Mouse (Mus musculus): ENCODE measurements around the gene Aanat.

Aanat gene

DNA sequence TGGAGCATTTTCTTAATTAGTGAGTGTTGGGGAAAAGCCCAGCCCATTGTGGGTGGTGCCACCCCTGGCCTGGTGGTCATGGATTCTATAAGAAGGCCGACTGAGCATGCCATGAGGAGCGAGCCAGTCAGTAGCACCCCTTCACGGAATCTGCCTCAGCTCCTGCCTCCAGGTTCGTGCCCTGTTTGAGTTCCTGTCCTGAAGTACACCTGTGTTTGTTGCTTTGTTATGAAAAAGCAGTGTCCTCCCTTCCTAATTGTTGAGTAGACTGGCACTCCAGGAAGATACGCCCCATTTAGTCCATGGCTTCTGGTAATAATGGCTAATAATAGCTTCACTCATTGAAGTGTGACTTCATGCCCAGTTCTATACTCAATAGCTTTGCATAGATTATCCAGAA is at the start of gene Aanat:
Gene Aanat (plus strand): TSS at position 123 of the 400 bp plus-strand sequence.
- DNase-seq (ENCODE audit: low spot score): no peak

DNA sequence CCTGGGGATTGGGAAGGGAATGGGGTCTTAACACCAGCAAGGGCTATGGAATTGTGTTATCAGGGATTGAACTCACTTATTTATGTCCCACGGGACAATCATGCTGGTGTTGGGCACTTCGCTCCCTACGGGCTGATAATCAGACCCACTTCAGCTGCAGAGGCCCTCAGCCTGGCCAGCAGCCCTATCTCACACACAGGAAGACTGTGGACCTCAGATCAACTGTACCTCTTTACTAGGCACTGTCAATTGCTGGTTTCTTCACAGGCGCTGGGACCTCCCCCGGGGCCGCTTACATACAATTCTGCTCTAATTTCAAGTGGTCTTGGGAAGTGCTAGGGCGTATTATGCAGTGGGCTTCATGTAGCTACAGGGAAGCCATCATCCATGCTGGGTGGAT is 49.5 kb upstream of the Aanat start:
- DNase-seq (ENCODE audit: low spot score): no peak

DNA sequence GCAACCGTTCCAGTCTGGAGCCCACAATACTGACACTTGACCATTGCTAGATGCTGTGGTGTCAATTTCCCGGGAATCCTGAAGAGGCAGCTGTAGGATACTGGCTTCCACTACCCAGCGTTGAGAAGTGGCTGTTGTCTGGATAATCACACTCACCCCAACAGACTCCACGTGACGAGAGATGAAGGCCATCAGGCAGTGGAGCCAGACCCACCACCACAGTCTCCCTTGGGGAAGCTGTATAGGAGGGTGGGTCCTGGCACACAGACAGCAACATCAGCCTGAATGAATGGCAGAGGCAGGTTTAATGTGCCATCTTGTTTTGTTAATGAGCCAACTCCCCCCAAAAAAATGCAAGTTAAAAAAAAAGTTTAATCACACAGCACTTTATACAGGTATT is 48.8 kb upstream of the Aanat start:
- no peak for DNase-seq (ENCODE audit: low spot score)

DNA sequence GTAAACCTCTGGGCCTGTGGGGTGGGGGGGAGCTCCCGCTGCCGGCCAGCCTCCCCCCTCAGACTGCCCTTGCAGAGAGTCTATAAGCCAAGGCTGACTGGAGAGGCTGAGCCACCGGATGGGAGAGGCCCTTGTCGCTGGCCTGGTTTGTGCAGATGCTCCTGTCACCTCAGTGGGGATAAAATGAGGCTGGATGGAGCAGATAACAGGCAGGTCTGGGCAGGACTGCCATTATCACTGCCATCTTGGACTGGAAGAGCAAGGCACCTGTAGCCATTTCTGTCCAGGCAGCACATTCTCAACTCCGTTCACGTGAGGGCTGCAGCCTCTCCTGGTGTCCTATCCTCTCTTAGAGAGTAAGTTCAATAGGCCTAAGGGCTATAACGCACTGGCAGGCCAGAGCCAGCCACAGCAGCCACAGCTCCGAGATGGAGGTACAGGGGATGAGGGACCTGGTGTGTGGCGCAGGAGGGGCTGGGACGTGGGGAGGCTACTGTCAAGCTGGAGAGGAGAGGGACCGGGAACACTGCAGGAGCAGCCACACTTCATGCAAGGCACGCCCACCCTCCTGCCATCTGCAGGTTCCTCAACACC is 48.0 kb upstream of the Aanat start:
- no peak for DNase-seq (ENCODE audit: low spot score)

DNA sequence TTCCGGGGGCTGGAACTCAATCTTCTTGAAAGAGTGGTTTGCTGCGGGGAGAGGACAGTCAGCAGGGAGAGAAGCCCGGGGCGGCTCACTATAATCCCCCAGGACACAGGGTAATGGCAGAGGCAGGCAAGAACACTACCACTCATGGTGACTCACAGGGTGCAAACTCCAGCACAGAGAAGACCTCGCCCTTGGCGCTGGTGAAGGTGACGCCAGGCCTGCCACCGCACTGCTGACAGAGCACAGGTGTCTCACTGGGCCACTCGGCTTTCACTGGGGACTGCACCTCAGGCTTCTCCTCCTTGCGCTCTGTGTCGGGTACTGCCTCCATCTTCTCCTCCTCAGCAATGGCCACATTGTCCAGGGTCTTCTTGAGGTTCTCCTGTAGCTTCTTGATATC is 45.0 kb upstream of the Aanat start:
- no peak for DNase-seq (ENCODE audit: low spot score)

DNA sequence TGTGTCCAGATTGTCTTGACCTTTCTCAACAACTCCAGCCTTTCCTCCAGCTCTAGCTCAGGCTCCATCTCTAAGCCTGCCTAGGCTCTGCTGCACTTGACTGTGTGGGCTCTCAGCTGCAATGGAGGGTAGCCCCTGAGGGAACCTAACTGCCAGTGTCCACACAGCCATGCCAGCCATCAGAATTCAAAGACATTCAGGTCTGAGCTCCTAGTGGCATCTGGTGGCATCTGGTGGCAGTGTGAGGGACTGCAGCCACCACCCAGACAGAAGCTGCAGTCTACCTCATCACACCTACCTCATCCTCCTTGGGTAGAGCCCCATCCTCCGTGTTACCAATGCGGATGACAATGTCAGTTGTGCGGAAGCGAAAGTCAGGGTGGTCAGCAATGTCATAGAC is 43.1 kb upstream of the Aanat start:
- no peak for DNase-seq (ENCODE audit: low spot score)

DNA sequence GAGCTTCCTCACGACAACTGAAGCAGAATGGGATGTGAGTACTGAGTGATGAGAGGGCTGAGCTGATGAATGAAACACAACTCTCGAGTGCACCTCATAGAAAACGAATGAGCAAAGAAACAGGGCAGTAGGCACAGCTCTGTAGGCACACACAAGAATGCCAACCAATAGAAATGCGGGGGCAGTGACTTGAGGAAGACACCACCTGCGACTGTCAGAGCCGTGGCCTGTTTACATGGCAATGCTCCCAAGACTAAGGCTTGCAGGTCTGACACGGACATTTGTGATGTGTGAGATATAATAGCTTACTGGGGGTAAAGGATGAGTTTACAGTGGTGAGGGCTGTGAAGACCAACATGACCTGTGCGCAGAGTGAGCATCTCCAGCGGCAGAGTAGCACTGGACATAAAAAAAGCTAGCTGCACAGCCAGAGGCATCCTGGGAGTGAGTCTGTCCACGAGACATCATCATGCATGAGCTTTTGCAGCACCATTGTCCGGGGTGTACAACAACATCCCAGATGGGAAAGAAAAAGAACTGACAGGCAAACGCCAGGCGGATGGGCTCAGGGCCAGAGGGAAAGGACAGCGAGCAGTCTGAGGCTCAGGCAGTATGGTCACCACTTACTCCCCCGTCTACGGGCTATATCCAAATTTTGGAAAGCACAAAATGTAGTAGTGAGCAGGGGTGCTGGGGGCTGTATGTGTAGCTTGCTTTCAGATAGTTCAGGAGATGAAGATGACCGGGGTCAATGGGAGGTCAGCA is 38.8 kb upstream of the Aanat start:
- DNase-seq (ENCODE audit: low spot score): no peak

DNA sequence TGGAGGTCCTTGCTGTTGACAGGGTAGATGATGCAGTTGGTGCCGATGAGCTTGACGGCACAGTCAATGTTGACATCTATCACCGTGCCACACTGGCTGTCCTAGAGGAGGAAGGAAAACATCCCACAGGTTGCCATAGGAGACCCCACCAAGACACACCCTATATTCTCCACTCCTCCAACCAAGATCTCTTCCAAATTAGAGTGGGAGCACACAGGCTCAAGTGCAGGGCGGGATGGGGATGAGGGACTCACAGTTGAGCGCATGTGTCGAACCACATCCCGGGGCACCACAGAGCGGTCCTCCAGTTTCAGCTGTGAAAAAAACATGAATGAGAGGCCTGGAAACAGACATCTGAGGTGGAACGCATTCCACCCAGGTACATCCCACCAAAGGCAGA is 37.5 kb upstream of the Aanat start:
- no peak for DNase-seq (ENCODE audit: low spot score)

DNA sequence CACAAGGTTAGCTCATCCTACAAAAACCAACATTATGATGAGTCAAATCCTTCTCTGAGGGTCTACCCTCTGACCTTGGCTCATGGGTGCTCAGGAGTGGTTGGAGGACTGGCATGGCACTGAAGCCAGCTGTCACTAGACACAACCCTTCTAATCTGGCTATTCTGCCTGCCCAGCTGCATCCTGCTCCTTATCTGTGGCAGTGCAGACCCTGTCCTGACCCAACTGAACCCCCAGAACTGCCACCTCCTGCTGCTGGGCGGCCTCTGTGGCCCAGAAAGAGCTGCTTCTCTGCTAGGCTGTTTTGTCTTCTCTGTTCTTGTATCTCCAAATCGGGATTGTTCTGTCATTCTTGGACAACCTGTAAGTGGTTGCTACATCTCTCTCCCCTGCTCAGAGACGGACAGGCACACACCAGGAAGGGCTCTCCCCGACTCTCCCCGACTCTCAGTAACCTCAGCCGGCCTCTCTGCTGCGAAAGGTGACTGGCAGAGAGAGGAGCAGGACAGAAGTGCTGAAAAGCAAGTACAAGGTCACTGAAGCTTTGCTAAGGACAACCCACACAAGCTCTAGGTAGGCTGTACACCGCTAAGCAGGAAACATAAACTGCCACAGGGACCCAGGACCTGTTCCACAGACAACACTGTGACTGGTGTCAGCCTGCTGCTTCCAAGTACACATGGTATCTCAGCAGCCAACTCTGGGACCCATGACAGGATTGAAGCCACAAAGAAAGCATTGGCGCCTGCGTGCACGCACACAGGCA is 36.8 kb upstream of the Aanat start:
- no peak for DNase-seq (ENCODE audit: low spot score)

DNA sequence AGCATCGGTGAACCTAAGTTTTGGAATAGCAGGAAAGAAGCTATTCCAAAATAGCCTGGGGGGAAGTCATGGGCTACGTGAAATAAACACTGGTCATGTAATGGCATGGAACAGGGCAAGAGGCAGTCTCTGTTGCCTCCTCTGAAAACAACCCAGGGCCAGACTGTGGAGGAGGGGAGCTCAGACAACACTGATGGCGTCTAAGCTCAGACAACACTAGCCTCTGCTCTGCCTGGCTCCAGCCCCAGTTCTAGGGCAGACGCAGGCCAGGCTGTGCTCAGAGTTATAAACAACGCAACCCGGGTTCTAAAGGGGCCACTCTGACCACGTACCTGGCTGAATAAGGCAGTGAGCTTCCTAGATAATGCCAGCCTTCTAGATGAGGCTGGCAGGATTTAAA is 35.5 kb upstream of the Aanat start:
- no peak for DNase-seq (ENCODE audit: low spot score)

DNA sequence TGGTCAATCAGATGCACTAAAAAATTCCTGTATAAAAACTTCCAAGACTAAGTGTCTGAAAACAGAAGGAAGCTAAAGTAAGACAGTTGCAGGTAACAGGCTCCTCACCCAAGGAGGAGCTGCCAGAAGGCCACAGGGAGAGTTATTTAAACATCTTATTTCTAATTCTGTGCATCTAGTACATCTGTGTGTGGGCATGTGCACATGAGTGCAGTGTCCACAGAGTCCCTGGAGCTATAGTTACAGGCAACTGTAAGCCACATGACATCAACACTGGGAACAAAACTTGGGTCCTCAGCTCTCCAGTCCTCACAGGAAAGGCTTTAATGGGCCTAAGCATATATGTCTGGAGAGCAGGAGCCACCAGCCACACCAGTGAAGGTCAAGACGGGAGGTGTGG is 34.0 kb upstream of the Aanat start:
- no peak for DNase-seq (ENCODE audit: low spot score)

DNA sequence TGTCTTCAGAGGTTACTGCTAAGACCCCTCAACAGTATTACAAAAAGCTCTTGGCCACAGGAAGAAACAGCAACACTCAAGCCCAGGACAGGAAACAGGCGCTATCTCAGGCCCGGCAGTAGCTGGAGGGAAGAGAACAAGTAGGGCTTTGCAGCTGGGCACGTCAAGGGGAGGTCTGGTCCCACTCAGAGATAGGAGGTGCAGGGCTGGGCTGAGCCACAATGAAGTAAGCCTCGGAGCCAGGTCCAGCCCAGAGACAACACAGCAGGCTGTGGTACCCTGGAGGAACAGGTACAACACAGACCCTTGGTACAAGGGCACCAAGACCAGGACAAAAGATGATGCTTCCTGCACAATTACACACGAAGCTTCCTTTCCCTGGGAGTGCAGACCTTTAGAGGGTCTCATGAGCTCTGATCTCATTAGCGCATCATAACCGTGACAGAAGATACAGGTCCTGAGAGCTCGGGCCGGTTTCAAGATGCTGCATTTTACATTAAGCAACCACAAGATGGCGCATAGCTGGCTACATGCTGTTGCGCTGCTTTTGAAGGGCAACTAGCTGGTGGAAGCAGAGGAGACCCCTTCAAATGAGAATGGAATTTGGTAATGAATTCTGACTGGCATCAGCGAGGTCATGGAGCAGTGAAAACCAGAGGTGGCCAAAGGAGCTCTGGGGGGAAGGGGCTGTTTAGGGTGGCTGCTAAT is 31.9 kb upstream of the Aanat start:
- DNase-seq (ENCODE audit: low spot score): peak; percentile 38

DNA sequence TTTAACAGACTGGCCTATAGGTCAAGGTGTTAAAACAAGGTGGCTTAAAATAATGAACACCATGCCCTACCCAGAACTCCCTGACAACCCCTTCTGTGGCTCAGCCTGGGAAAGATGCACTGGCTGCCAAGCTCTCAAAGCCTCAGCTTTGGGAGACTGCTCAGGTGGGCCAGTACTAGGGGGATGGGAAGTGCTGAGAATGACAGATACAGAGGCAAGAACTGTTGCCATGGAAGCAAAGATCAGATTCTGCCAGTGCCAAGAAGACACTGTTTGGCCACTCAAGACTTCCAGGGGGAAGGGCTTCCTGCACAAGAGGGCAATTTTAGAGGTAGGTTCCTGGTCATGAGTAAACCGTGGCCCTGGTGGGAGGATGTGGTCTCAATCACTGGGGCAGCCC is 30.7 kb upstream of the Aanat start:
- DNase-seq (ENCODE audit: low spot score): no peak

DNA sequence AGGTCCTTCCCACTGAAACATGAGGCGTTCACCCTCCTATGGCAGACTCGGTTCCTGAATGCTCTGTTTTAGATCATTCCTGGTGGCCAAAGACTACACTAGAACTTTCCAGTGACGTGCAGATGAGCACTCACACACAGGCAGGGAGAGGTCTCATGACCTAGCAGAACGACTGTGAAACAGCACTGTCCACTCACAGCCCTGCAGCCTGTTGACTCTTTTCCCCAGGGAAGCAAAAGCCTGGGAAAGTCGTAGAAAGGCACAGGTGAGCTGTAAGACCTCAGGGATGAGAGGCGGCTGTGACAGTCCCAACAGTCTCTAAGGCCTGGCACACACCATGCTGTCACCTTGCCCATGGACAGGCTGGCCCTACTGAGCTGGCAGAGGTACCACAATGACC is 29.9 kb upstream of the Aanat start:
- DNase-seq (ENCODE audit: low spot score): no peak

DNA sequence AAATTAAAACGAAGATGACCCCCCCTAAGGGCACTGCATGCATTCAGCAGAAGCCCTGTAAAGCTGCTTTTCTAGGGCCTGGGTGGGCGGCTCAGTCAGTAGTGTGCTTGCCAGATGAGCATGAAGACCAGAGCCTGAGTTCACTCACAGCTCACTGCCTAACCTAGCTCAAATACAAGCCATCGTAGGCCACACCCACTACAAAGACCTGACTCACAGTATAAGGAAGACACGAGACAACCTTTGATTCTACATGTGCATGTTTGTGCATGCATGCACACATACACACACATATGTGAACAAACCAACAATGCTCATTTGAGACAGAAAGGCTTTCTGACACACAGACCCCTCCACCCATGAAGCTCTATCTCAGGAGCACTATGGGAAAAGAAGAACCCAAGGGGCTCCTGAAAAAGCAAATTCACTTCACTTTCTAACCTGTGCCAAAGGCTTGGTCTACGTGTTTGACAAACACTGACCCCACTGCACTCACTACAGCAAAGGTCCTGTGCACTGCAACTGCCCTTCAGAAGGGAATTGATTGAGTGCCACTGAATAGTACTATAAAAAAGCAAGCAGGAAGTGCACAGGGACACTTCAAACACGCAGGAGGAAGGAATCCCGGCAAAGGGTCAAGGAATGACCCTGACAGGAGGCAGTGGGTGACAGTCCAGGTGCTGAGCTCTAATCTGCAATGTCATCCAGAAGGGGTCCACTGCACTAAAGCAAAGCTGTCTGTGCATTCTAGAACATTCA is 20.8 kb upstream of the Aanat start:
- DNase-seq (ENCODE audit: low spot score): no peak

DNA sequence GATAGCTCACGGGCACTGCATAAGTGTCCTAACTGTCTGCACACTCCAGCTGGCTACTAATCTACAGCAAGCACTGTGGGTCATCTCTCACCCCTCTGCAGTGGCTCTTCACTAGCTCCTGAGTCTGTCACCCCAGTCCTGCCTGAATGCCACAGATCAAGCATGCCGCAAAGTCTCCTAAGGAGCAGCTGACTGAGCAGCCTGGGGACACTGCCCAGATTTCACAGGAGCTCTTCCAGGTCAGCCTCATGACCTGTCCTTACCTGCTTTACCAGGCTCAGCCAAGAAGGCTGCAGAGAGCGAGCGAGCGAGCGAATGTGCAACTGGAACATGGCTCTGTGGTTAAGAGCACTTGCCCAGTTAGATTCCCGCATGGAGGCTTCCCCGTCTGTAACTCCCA is 18.7 kb upstream of the Aanat start:
- DNase-seq (ENCODE audit: low spot score): no peak

DNA sequence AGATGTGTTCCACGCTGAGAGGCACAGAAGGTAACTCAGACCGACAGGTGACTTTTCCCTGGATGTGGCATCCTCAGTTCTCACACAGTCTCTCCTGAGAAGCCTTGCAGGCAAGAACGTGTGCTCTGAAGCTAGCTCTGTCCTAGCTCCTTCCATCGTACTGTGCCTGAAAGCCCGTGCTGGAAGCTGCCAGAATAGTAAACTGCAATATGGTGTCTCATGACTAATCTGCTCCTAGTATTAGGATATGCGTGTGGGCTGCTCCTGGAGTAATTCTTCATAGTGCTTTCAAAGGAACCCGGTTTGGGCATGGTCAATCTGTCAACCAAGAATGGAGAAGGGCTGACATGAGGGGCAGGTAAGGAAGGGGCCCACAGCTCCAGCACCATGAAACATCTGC is 15.4 kb upstream of the Aanat start:
- no peak for DNase-seq (ENCODE audit: low spot score)

DNA sequence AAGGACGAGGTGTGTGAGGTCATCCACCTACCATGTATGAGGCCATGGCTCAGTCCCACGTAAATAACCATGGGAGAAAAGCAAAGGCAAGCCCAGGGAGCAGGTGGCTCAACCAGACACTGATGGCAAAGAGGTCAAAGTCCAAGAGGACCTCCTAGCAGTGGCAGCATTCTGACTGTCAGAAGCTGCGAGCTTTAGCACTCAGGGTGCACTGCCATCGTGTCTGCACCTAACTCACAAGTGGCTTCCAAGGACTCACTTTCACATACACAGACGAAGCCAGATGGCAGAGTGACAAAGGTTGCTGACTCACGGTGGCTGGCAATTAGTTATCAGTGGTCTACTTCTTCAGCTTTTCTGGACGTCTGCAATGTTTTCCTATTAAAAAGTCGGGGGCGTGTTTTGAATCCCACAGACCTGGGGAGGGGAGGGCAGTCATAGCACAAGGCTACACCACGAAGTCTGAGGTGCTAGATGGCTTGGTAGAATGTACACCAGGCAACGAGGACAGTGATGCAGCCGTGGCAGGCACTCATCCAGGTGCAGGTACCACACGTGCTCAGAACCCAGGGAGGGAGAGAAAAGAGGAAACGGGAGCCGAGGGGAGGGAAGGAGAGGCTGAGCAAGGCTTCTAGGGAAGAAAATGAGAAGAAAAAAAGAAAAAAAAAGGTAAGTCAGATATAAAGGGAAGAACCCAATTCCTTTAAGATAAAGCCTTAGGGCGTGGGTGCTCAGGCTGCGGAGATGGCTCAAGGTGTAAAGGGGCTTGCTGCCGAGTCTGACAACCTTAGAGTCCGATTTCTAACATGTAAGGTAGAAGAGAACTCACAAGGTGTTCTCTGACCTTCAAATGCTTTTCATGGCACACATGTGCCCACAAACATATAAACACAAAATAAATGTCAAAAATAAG is 14.2 kb upstream of the Aanat start:
- DNase-seq (ENCODE audit: low spot score): no peak

DNA sequence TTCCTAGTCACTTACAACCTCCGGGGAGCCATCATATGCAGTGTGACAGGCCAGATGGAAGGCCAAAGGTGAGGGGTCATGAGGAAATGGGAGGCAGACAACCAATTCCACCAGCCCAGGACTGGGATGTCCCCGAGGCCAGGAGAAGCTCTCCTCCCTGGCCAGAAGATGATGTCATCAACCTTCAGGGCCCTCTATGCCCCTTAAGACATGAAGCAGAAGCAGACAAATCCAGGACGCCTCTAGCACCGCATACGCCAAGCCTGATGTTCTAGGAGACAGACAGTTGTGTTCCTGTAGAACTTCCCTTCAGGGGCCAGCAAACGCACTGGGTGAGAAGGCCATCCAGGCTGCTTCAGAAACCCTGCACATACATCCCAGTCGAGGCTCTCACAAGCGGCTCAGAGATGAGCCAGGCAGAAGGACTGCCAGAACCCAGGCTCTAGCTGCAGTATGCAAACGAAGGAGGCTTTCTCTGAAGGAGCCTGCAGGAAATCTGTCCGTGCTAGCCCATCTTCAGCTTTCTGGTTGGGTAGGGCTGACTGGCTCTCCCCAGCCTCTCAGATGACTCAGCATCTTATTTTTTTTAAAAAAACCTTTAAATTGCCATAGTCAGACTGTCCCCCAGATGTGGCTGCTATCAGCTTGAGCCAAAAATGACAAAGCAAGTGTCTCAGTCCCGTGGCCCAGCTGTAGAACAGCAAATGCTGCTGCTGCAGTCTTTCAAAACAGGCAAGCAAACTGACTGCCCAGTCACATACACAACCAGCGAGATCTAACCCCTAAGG is 13.3 kb upstream of the Aanat start:
- no peak for DNase-seq (ENCODE audit: low spot score)

DNA sequence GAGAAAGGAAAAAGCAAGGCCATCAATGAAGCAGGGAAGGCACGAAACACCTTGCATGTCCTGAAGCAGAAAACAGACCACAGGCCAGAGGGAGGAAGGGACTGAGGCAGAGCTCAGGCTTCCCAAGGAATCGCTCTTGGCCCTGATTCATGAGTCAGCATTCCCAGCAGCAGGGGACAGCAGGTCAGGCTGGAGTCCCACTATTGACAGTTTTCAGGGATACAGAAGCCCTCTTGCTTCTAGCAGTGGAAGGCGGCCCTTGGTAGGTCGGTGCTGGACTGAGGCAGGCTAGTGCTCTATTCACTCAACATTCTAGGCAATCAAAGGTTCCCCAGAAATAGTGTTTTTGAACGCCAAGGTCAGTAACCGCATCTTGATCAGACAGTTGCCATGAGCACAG is 11.7 kb upstream of the Aanat start:
- DNase-seq (ENCODE audit: low spot score): no peak

Data from T-cell, adult 2 months (primary cell).